Mouse (Mus musculus) cerebellum, adult 8-10 months (tissue): ENCODE measurements around the gene Hdac4.

Source experiments
- DNase-seq: peaks from one replicate; pipeline ENCODE4 v3.0.0; 2022

Gene Hdac4

GRCm38 (mm10) chr1:92015938-92016672 lies 179.4 kb downstream of the Hdac4 start:
- DNase-seq, result no peak

GRCm38 (mm10) chr1:92015252-92015651 lies 180.2 kb downstream of the Hdac4 start:
- DNase-seq, result no peak

- DNase-seq, result no peak
These were observed 181.0 kb downstream of the Hdac4 start for GRCm38 (mm10) chr1:92014496-92014895.

- no peak for DNase-seq
These were observed 188.8 kb downstream of the Hdac4 start for GRCm38 (mm10) chr1:92006666-92007065.

- DNase-seq, result no peak
These were observed 189.9 kb downstream of the Hdac4 start for GRCm38 (mm10) chr1:92005617-92005940.

- no peak for DNase-seq
These were observed 190.4 kb downstream of the Hdac4 start for GRCm38 (mm10) chr1:92004906-92005616.

- DNase-seq, result no peak
These were observed 191.4 kb downstream of the Hdac4 start for GRCm38 (mm10) chr1:92004122-92004521.

GRCm38 (mm10) chr1:92000226-92000625 lies 195.3 kb downstream of the Hdac4 start:
- DNase-seq, result no peak

GRCm38 (mm10) chr1:91993658-91994165 lies 201.8 kb downstream of the Hdac4 start:
- no peak for DNase-seq

- no peak for DNase-seq
These were observed 202.8 kb downstream of the Hdac4 start for GRCm38 (mm10) chr1:91992652-91993051.

GRCm38 (mm10) chr1:91991597-91991996 lies 203.9 kb downstream of the Hdac4 start:
- no peak for DNase-seq

GRCm38 (mm10) chr1:91990852-91991251 lies 204.6 kb downstream of the Hdac4 start:
- DNase-seq, result no peak

- DNase-seq, result no peak
These were observed 206.6 kb downstream of the Hdac4 start for GRCm38 (mm10) chr1:91988866-91989265.

GRCm38 (mm10) chr1:91987431-91987830 lies 208.1 kb downstream of the Hdac4 start:
- peak; percentile 19 for DNase-seq

- DNase-seq, result no peak
These were observed 209.7 kb downstream of the Hdac4 start for GRCm38 (mm10) chr1:91985783-91986182.

- DNase-seq, result no peak
These were observed 211.0 kb downstream of the Hdac4 start for GRCm38 (mm10) chr1:91984507-91984906.

GRCm38 (mm10) chr1:91981381-91981780 lies 214.1 kb downstream of the Hdac4 start:
- no peak for DNase-seq

- DNase-seq, result no peak
These were observed 217.1 kb downstream of the Hdac4 start for GRCm38 (mm10) chr1:91978443-91978842.

- peak; percentile 41 for DNase-seq
These were observed 226.7 kb downstream of the Hdac4 start for GRCm38 (mm10) chr1:91968710-91969379.

- DNase-seq, result no peak
These were observed 228.5 kb downstream of the Hdac4 start for GRCm38 (mm10) chr1:91967041-91967440.

- no peak for DNase-seq
These were observed 230.8 kb downstream of the Hdac4 start for GRCm38 (mm10) chr1:91964486-91965335.

- DNase-seq, result peak; percentile 47
These were observed 233.2 kb downstream of the Hdac4 start for GRCm38 (mm10) chr1:91962256-91962655.

- no peak for DNase-seq
These were observed 234.3 kb downstream of the Hdac4 start for GRCm38 (mm10) chr1:91961231-91961630.
